Mouse (Mus musculus): ENCODE measurements at regions not wholly inside any gene's neighbourhood (a gene's known extent, or its start where the extent isn't known, plus 50 kb on each side); places are given as distances from the start of the nearest gene placed in this dataset.

- peak; percentile 90 for DNase-seq
These were observed 81.0 kb downstream of the A730046J19Rik start for GRCm38 (mm10) chrX:144234457-144234856.

- DNase-seq: no peak
These were observed 51.7 kb upstream of the Alg13 start for GRCm38 (mm10) chrX:144265934-144266333.

Data from heart, adult 11 months (tissue).